Mouse (Mus musculus) ES-Bruce4 (cell line): ENCODE results near the gene Dhrs7.

Experiments
- CTCF ChIP-seq: IDR thresholded peaks from one replicate; pipeline ENCODE4 v1.8.1; 2011; ENCODE audit warnings: low read depth, low read length
- EP300 ChIP-seq: IDR thresholded peaks from 2 replicates; pipeline ENCODE4 v1.6.1; 2011; ENCODE audit warnings: low read depth, low read length; ENCODE audit not compliant: insufficient read depth
- POLR2A ChIP-seq: IDR thresholded peaks from one replicate; pipeline ENCODE4 v1.8.1; 2011; ENCODE audit warnings: low read length; ENCODE audit not compliant: insufficient read depth

DNA sequence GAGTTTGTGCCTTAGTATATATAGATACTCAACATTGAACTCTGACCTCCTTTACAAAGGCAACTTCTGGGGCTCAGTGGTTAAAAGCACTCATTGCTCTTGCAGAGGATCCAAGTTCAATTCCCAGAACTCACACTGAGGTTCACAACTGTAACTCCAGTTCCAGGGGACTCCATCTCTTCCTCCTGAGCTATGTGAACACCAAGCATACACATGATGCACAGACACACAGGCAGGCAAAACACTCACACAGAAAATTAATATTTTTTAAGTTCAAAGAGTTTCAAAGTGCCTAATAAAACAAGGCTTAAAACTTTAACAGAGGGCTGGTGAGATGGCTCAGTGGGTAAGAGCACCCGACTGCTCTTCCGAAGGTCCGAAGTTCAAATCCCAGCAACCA lies 18.9 kb upstream of the Dhrs7 start:
- TF ChIP-seq CTCF (no peak), POLR2A (no peak), EP300 (no peak)
